Mouse (Mus musculus): ENCODE results near the gene Ubn1. TPM values are rescaled to one million over a fixed set of nuclear protein-coding genes. Genes with fewer than 3 reads are reported as not detected.

Ubn1 gene
- polyA plus RNA-seq, 1 experiment from 2014 or later, result 17.1 TPM

- Histone ChIP-seq H3K9me3 (ENCODE audit: control insufficient read depth, low read length) (no peaks in the 10 kb centered on the region), H3K4me1 (ENCODE audit: control insufficient read depth in 2 of 2, insufficient read depth in 2 of 2, low read length in 2 of 2) (peaks cover 5 to 12% of the 10 kb centered on the region in 2 experiments), H3K27me3 (ENCODE audit: control insufficient read depth, insufficient read depth, low read length) (no peaks in the 10 kb centered on the region), H3K36me3 (ENCODE audit: control insufficient read depth, insufficient read depth, low read length) (peaks cover 32% of the 10 kb centered on the region), H3K9ac (ENCODE audit: low read length) (peak overlapping the region; percentile 78), H3K27ac (replicated peaks in 1 of 2; ENCODE audit: control insufficient read depth in 1 of 2, insufficient read depth in 1 of 2, low read depth in 2 of 2, low read length in 2 of 2) (peak overlapping the region in 1 of 2 experiments; percentile 20; a peak in 2 of 4 replicates), H3K4me2 (ENCODE audit: low read length) (peak overlapping the region; percentile 93), H3K4me3 (ENCODE audit: control insufficient read depth in 1 of 2, insufficient read depth in 1 of 2, low read depth in 1 of 2, low read length in 2 of 2) (peak overlapping the region; percentile 68 to 73; a peak in 3 of 4 replicates)
- WGBS, result 51% methylated on average over 13 of the region's 13 CpGs
- no peak for ATAC-seq (ENCODE audit: insufficient number of reproducible peaks, insufficient read depth, low FRiP score, low read depth)
Observed at GRCm38 (mm10) chr16:5012036-5013005, 37.5 kb upstream of the Ubn1 start.

- Histone ChIP-seq H3K27me3 (ENCODE audit: control insufficient read depth, insufficient read depth, low read length) (no peaks in the 10 kb centered on the region), H3K36me3 (ENCODE audit: control insufficient read depth, insufficient read depth, low read length) (peaks cover 42% of the 10 kb centered on the region), H3K9me3 (ENCODE audit: control insufficient read depth, low read length) (no peaks in the 10 kb centered on the region), H3K9ac (ENCODE audit: low read length) (peak within 1 kb of the TSS; percentile 78), H3K4me2 (ENCODE audit: low read length) (peak within 1 kb of the TSS; percentile 93), H3K27ac (replicated peaks in 1 of 2; ENCODE audit: control insufficient read depth in 1 of 2, insufficient read depth in 1 of 2, low read depth in 2 of 2, low read length in 2 of 2) (peak within 1 kb of the TSS in 1 of 2 experiments; percentile 20; a peak in 2 of 4 replicates), H3K4me3 (ENCODE audit: control insufficient read depth in 1 of 2, insufficient read depth in 1 of 2, low read depth in 1 of 2, low read length in 2 of 2) (peak within 1 kb of the TSS; percentile 68 to 73), H3K4me1 (ENCODE audit: control insufficient read depth in 2 of 2, insufficient read depth in 2 of 2, low read length in 2 of 2) (peaks cover 5 to 9% of the 10 kb centered on the region in 2 experiments; a peak in 3 of 4 replicates)
- WGBS, result under 1% methylated on average over 61 of the region's 63 CpGs
- peak; percentile 98 for ATAC-seq (ENCODE audit: insufficient number of reproducible peaks, insufficient read depth, low FRiP score, low read depth)
Observed at GRCm38 (mm10) chr16:5013054-5013838, 36.6 kb upstream of the Ubn1 start, which contains the start of gene Rogdi. TSS of gene Rogdi (minus strand) at chr16:5013553.

GRCm38 (mm10) chr16:5014578-5014977 is 35.3 kb upstream of the Ubn1 start:
- Histone ChIP-seq H3K9me3 (ENCODE audit: control insufficient read depth, low read length) (no peaks in the 10 kb centered on the region), H3K4me2 (ENCODE audit: low read length) (no peak overlapping the region), H3K36me3 (ENCODE audit: control insufficient read depth, insufficient read depth, low read length) (peaks cover 55% of the 10 kb centered on the region), H3K9ac (ENCODE audit: low read length) (no peak overlapping the region), H3K27ac (replicated peaks in 1 of 2; ENCODE audit: control insufficient read depth in 1 of 2, insufficient read depth in 1 of 2, low read depth in 2 of 2, low read length in 2 of 2) (no peak overlapping the region), H3K4me3 (ENCODE audit: control insufficient read depth in 1 of 2, insufficient read depth in 1 of 2, low read depth in 1 of 2, low read length in 2 of 2) (no peak overlapping the region), H3K4me1 (ENCODE audit: control insufficient read depth in 2 of 2, insufficient read depth in 2 of 2, low read length in 2 of 2) (peaks cover 5 to 9% of the 10 kb centered on the region in 2 experiments; a peak in 3 of 4 replicates), H3K27me3 (ENCODE audit: control insufficient read depth, insufficient read depth, low read length) (no peaks in the 10 kb centered on the region)
- ATAC-seq (ENCODE audit: insufficient number of reproducible peaks, insufficient read depth, low FRiP score, low read depth), result no peak
- 83% methylated on average over 4 of the region's 4 CpGs for WGBS

GRCm38 (mm10) chr16:5024021-5024420 is 25.8 kb upstream of the Ubn1 start:
- Histone ChIP-seq H3K4me3 (ENCODE audit: control insufficient read depth in 1 of 2, insufficient read depth in 1 of 2, low read depth in 1 of 2, low read length in 2 of 2) (no peak overlapping the region), H3K27ac (replicated peaks in 1 of 2; ENCODE audit: control insufficient read depth in 1 of 2, insufficient read depth in 1 of 2, low read depth in 2 of 2, low read length in 2 of 2) (no peak overlapping the region), H3K4me2 (ENCODE audit: low read length) (no peak overlapping the region), H3K27me3 (ENCODE audit: control insufficient read depth, insufficient read depth, low read length) (no peaks in the 10 kb centered on the region), H3K36me3 (ENCODE audit: control insufficient read depth, insufficient read depth, low read length) (peaks cover 100% of the 10 kb centered on the region), H3K9ac (ENCODE audit: low read length) (no peak overlapping the region), H3K4me1 (ENCODE audit: control insufficient read depth in 2 of 2, insufficient read depth in 2 of 2, low read length in 2 of 2) (no peaks in the 10 kb centered on the region), H3K9me3 (ENCODE audit: control insufficient read depth, low read length) (no peaks in the 10 kb centered on the region)
- no peak for ATAC-seq (ENCODE audit: insufficient number of reproducible peaks, insufficient read depth, low FRiP score, low read depth)
- WGBS, result 93% methylated on average over 3 of the region's 3 CpGs

GRCm38 (mm10) chr16:5029847-5030246 is 20.0 kb upstream of the Ubn1 start:
- Histone ChIP-seq H3K9me3 (ENCODE audit: control insufficient read depth, low read length) (no peaks in the 10 kb centered on the region), H3K36me3 (ENCODE audit: control insufficient read depth, insufficient read depth, low read length) (peaks cover 100% of the 10 kb centered on the region), H3K27ac (replicated peaks in 1 of 2; ENCODE audit: control insufficient read depth in 1 of 2, insufficient read depth in 1 of 2, low read depth in 2 of 2, low read length in 2 of 2) (no peak overlapping the region), H3K9ac (ENCODE audit: low read length) (no peak overlapping the region), H3K27me3 (ENCODE audit: control insufficient read depth, insufficient read depth, low read length) (no peaks in the 10 kb centered on the region), H3K4me1 (ENCODE audit: control insufficient read depth in 2 of 2, insufficient read depth in 2 of 2, low read length in 2 of 2) (no peaks in the 10 kb centered on the region), H3K4me2 (ENCODE audit: low read length) (no peak overlapping the region), H3K4me3 (ENCODE audit: control insufficient read depth in 1 of 2, insufficient read depth in 1 of 2, low read depth in 1 of 2, low read length in 2 of 2) (no peak overlapping the region)
- WGBS, result 64% methylated on average over 2 of the region's 2 CpGs
- ATAC-seq (ENCODE audit: insufficient number of reproducible peaks, insufficient read depth, low FRiP score, low read depth), result no peak

GRCm38 (mm10) chr16:5035591-5035990 is 14.3 kb upstream of the Ubn1 start:
- no peaks in the 10 kb centered on the region for H3K27me3 ChIP-seq (ENCODE audit: control insufficient read depth, insufficient read depth, low read length)
- no peak overlapping the region for H3K27ac ChIP-seq (replicated peaks in 1 of 2; ENCODE audit: control insufficient read depth in 1 of 2, insufficient read depth in 1 of 2, low read depth in 2 of 2, low read length in 2 of 2)
- no peaks in the 10 kb centered on the region for H3K4me1 ChIP-seq (ENCODE audit: control insufficient read depth in 2 of 2, insufficient read depth in 2 of 2, low read length in 2 of 2)
- H3K4me3 ChIP-seq (ENCODE audit: control insufficient read depth in 1 of 2, insufficient read depth in 1 of 2, low read depth in 1 of 2, low read length in 2 of 2), result no peak overlapping the region
- H3K9ac ChIP-seq (ENCODE audit: low read length), result no peak overlapping the region
- no peak overlapping the region for H3K4me2 ChIP-seq (ENCODE audit: low read length)
- no peak for ATAC-seq (ENCODE audit: insufficient number of reproducible peaks, insufficient read depth, low FRiP score, low read depth)
- 93% methylated on average over 3 of the region's 3 CpGs for WGBS
- peaks cover 100% of the 10 kb centered on the region for H3K36me3 ChIP-seq (ENCODE audit: control insufficient read depth, insufficient read depth, low read length)
- no peaks in the 10 kb centered on the region for H3K9me3 ChIP-seq (ENCODE audit: control insufficient read depth, low read length)

GRCm38 (mm10) chr16:5036649-5037234 is 13.1 kb upstream of the Ubn1 start:
- WGBS, result 81% methylated on average over 5 of the region's 5 CpGs
- Histone ChIP-seq H3K36me3 (ENCODE audit: control insufficient read depth, insufficient read depth, low read length) (peaks cover 100% of the 10 kb centered on the region), H3K4me1 (ENCODE audit: control insufficient read depth in 2 of 2, insufficient read depth in 2 of 2, low read length in 2 of 2) (no peaks in the 10 kb centered on the region), H3K27ac (replicated peaks in 1 of 2; ENCODE audit: control insufficient read depth in 1 of 2, insufficient read depth in 1 of 2, low read depth in 2 of 2, low read length in 2 of 2) (no peak overlapping the region), H3K4me2 (ENCODE audit: low read length) (no peak overlapping the region), H3K4me3 (ENCODE audit: control insufficient read depth in 1 of 2, insufficient read depth in 1 of 2, low read depth in 1 of 2, low read length in 2 of 2) (no peak overlapping the region), H3K27me3 (ENCODE audit: control insufficient read depth, insufficient read depth, low read length) (no peaks in the 10 kb centered on the region), H3K9me3 (ENCODE audit: control insufficient read depth, low read length) (no peaks in the 10 kb centered on the region), H3K9ac (ENCODE audit: low read length) (no peak overlapping the region)
- no peak for ATAC-seq (ENCODE audit: insufficient number of reproducible peaks, insufficient read depth, low FRiP score, low read depth)
